Mouse (Mus musculus): ENCODE data around the gene Colq. TPM values are rescaled to one million over a fixed set of nuclear protein-coding genes. Genes with fewer than 3 reads are reported as not detected.

Colq gene
- polyA plus RNA-seq, 2 experiments: 4.3 to 4.9 TPM

DNA sequence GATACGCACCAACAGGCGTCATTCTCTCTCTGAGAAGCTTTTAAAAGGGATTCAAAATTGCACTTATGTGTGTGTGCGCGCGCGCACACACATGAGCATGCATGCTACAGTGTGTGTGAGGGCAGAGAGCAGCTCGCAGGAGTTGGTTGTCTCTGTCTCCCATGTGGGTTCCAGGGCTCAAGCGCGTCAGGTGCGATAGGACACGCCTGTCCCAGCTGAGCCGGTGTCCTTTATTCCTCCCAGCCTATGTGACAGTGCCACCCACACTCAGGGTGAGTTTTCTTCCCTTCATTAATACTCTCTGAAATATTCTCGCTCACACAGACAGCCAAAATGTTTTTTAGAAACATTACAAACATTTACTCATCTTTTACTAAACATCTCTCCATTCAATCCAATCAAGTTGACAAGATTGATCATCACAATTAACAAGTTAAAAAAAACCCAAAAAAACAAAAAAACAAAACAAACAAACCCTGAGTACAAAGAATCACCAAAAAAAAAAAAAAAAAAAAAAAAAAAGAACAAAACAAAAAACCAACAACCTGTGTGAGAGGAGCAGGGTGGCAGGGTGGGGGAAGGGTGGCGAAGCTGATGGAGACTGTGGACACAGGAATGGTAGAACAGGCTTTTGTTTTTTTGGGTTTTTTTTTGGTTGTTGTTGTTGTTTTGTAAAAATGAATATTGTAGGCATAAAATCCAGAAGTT, 10.9 kb upstream of the Colq start:
- no peaks in the 10 kb centered on the region for H3K36me3 ChIP-seq (ENCODE audit: control insufficient read depth, insufficient read depth, low read length)
- no peaks in the 10 kb centered on the region for H3K4me1 ChIP-seq (ENCODE audit: control insufficient read depth, insufficient read depth, low read length)
- H3K9me3 ChIP-seq (ENCODE audit: control insufficient read depth, low read length): no peaks in the 10 kb centered on the region
- DNase-seq (ENCODE audit: low spot score) (no peak), ATAC-seq (ENCODE audit: low FRiP score, low read depth) (no peak)
- no peak overlapping the region for H3K4me2 ChIP-seq (replicated peaks; ENCODE audit: low read depth, low read length, severe bottlenecking)
- H3K4me3 ChIP-seq (replicated peaks; ENCODE audit: low read length): no peak overlapping the region
- 93% methylated on average over 14 of the region's 14 CpGs for WGBS
- H3K9ac ChIP-seq (ENCODE audit: low read depth, low read length, severe bottlenecking): no peak overlapping the region
- no peak for TF ChIP-seq POLR2A (IDR thresholded peaks at IDR 0.05; ENCODE audit: borderline replicate concordance, extremely low read depth, insufficient read depth, insufficient read length)
- no peak overlapping the region for H3K27ac ChIP-seq (replicated peaks; ENCODE audit: low read depth, low read length)
- no peaks in the 10 kb centered on the region for H3K27me3 ChIP-seq (ENCODE audit: control insufficient read depth, insufficient read depth, low read length)

DNA sequence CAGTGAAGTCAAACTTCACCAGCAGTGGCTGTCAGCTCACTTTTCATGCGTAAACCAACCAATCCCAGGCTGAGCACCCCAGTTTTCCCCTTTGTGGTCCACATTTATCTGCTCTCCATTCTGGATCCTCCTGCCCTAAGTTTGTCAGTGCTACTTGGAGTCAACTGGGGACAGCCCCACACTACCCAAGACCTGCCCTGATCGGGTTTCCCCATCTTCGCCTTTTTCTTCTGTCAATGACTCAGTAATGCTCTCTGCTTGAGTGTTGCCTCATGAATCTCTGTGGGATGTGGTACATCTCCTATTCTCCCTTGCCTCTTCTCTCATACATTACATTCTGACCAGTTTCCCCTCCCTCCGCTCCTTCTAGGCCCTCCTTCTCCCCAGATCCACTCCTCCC, 6.3 kb upstream of the Colq start:
- Histone ChIP-seq H3K27me3 (ENCODE audit: control insufficient read depth, insufficient read depth, low read length) (no peaks in the 10 kb centered on the region), H3K9me3 (ENCODE audit: control insufficient read depth, low read length) (no peaks in the 10 kb centered on the region), H3K4me3 (replicated peaks; ENCODE audit: low read length) (no peak overlapping the region), H3K27ac (replicated peaks; ENCODE audit: low read depth, low read length) (no peak overlapping the region), H3K4me2 (replicated peaks; ENCODE audit: low read depth, low read length, severe bottlenecking) (no peak overlapping the region), H3K36me3 (ENCODE audit: control insufficient read depth, insufficient read depth, low read length) (no peaks in the 10 kb centered on the region), H3K4me1 (ENCODE audit: control insufficient read depth, insufficient read depth, low read length) (no peaks in the 10 kb centered on the region), H3K9ac (ENCODE audit: low read depth, low read length, severe bottlenecking) (no peak overlapping the region)
- no peak for TF ChIP-seq POLR2A (IDR thresholded peaks at IDR 0.05; ENCODE audit: borderline replicate concordance, extremely low read depth, insufficient read depth, insufficient read length)
- ATAC-seq (ENCODE audit: low FRiP score, low read depth) (no peak), DNase-seq (ENCODE audit: low spot score) (no peak)
- 87% methylated on average over 4 of the region's 4 CpGs for WGBS

DNA sequence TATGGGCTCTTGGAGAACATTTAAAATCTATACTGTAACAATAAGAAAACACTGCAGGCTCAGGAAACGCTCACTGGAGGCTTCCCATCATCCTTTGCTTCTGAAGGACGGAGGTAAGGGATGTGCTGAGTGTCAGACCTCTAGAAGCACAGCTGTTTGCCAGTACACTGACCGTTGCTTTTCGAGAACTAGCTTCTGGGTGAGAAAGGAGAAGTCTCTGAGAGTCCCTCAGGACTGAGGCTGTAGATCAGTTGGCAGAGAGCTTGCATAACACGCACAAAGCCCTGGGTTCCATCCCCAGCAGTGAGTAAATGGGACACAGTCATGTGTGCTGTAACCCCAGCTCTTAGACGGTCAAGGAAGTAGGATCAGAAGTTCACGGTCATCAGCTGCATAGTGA, 5.3 kb upstream of the Colq start:
- H3K9ac ChIP-seq (ENCODE audit: low read depth, low read length, severe bottlenecking): no peak overlapping the region
- H3K4me2 ChIP-seq (replicated peaks; ENCODE audit: low read depth, low read length, severe bottlenecking): no peak overlapping the region
- no peaks in the 10 kb centered on the region for H3K9me3 ChIP-seq (ENCODE audit: control insufficient read depth, low read length)
- TF ChIP-seq POLR2A (IDR thresholded peaks at IDR 0.05; ENCODE audit: borderline replicate concordance, extremely low read depth, insufficient read depth, insufficient read length): no peak
- no peaks in the 10 kb centered on the region for H3K27me3 ChIP-seq (ENCODE audit: control insufficient read depth, insufficient read depth, low read length)
- no peak for ATAC-seq (ENCODE audit: low FRiP score, low read depth)
- 76% methylated on average over 7 of the region's 7 CpGs for WGBS
- H3K36me3 ChIP-seq (ENCODE audit: control insufficient read depth, insufficient read depth, low read length): no peaks in the 10 kb centered on the region
- no peak overlapping the region for H3K27ac ChIP-seq (replicated peaks; ENCODE audit: low read depth, low read length)
- no peak overlapping the region for H3K4me3 ChIP-seq (replicated peaks; ENCODE audit: low read length)
- no peaks in the 10 kb centered on the region for H3K4me1 ChIP-seq (ENCODE audit: control insufficient read depth, insufficient read depth, low read length)
- no peak for DNase-seq (ENCODE audit: low spot score)

- Histone ChIP-seq H3K4me2 (replicated peaks; ENCODE audit: low read depth, low read length, severe bottlenecking) (no peak overlapping the region), H3K36me3 (ENCODE audit: control insufficient read depth, insufficient read depth, low read length) (no peaks in the 10 kb centered on the region), H3K4me1 (ENCODE audit: control insufficient read depth, insufficient read depth, low read length) (no peaks in the 10 kb centered on the region), H3K9ac (ENCODE audit: low read depth, low read length, severe bottlenecking) (no peak overlapping the region), H3K27me3 (ENCODE audit: control insufficient read depth, insufficient read depth, low read length) (no peaks in the 10 kb centered on the region), H3K27ac (replicated peaks; ENCODE audit: low read depth, low read length) (no peak overlapping the region), H3K4me3 (replicated peaks; ENCODE audit: low read length) (no peak overlapping the region), H3K9me3 (ENCODE audit: control insufficient read depth, low read length) (no peaks in the 10 kb centered on the region)
- no peak for DNase-seq (ENCODE audit: low spot score)
- 68% methylated on average over 3 of the region's 3 CpGs for WGBS
- TF ChIP-seq POLR2A (IDR thresholded peaks at IDR 0.05; ENCODE audit: borderline replicate concordance, extremely low read depth, insufficient read depth, insufficient read length): no peak
- no peak for ATAC-seq (ENCODE audit: low FRiP score, low read depth)
Measured at GRCm38 (mm10) chr14:31594693-31595092, 3.5 kb upstream of the Colq start.

- H3K36me3 ChIP-seq (ENCODE audit: control insufficient read depth, insufficient read depth, low read length): no peaks in the 10 kb centered on the region
- no peak overlapping the region for H3K4me3 ChIP-seq (replicated peaks; ENCODE audit: low read length)
- ATAC-seq (ENCODE audit: low FRiP score, low read depth) (no peak), DNase-seq (ENCODE audit: low spot score) (no peak)
- no peak for TF ChIP-seq POLR2A (IDR thresholded peaks at IDR 0.05; ENCODE audit: borderline replicate concordance, extremely low read depth, insufficient read depth, insufficient read length)
- no peak overlapping the region for H3K9ac ChIP-seq (ENCODE audit: low read depth, low read length, severe bottlenecking)
- no peak overlapping the region for H3K27ac ChIP-seq (replicated peaks; ENCODE audit: low read depth, low read length)
- H3K27me3 ChIP-seq (ENCODE audit: control insufficient read depth, insufficient read depth, low read length): no peaks in the 10 kb centered on the region
- H3K4me1 ChIP-seq (ENCODE audit: control insufficient read depth, insufficient read depth, low read length): no peaks in the 10 kb centered on the region
- no peak overlapping the region for H3K4me2 ChIP-seq (replicated peaks; ENCODE audit: low read depth, low read length, severe bottlenecking)
- 77% methylated on average over 2 of the region's 2 CpGs for WGBS
- no peaks in the 10 kb centered on the region for H3K9me3 ChIP-seq (ENCODE audit: control insufficient read depth, low read length)
Measured at GRCm38 (mm10) chr14:31593036-31593435, 1.9 kb upstream of the Colq start.
